Mouse (Mus musculus): ENCODE data around the gene Scaf11.
"Not testable (repeated sequence)": the region's sequence is repeated elsewhere in the genome, so short reads cannot be mapped to it uniquely, and the experiment has no call there.

Scaf11 gene

GRCm38 (mm10) chr15:96465076-96465475, 4.4 kb upstream of the Scaf11 start:
- no peak for DNase-seq (ENCODE audit: low spot score in 2 of 2)

GRCm38 (mm10) chr15:96463821-96464220, 3.2 kb upstream of the Scaf11 start:
- DNase-seq (ENCODE audit: low spot score in 2 of 2) = no peak

GRCm38 (mm10) chr15:96462611-96463010, 2.0 kb upstream of the Scaf11 start:
- DNase-seq (ENCODE audit: low spot score in 2 of 2) = no peak

- no peak for DNase-seq (ENCODE audit: low spot score in 2 of 2)
Observed at GRCm38 (mm10) chr15:96461541-96462512, 1.2 kb upstream of the Scaf11 start.

GRCm38 (mm10) chr15:96460451-96460729, 253 bp downstream of the Scaf11 start:
- no peak for DNase-seq (ENCODE audit: low spot score in 2 of 2)

GRCm38 (mm10) chr15:96459741-96460450, 747 bp downstream of the Scaf11 start:
- peak; percentile 9 to 19 for DNase-seq (ENCODE audit: low spot score in 2 of 2)

- no peak for DNase-seq (ENCODE audit: low spot score in 2 of 2)
Observed at GRCm38 (mm10) chr15:96458273-96458672, 2.4 kb downstream of the Scaf11 start.

GRCm38 (mm10) chr15:96457338-96457664, 3.3 kb downstream of the Scaf11 start:
- no peak for DNase-seq (ENCODE audit: low spot score in 2 of 2)

- DNase-seq (ENCODE audit: low spot score in 2 of 2) = no peak
Observed at GRCm38 (mm10) chr15:96456651-96457337, 3.8 kb downstream of the Scaf11 start.

GRCm38 (mm10) chr15:96455595-96456214, 4.9 kb downstream of the Scaf11 start:
- DNase-seq (ENCODE audit: low spot score in 2 of 2) = no peak

- no peak for DNase-seq (ENCODE audit: low spot score in 2 of 2)
Observed at GRCm38 (mm10) chr15:96453346-96453745, 7.3 kb downstream of the Scaf11 start.

GRCm38 (mm10) chr15:96448656-96449299, 11.9 kb downstream of the Scaf11 start:
- DNase-seq (ENCODE audit: low spot score in 2 of 2) = no peak

- DNase-seq (ENCODE audit: low spot score in 2 of 2) = no peak
Observed at GRCm38 (mm10) chr15:96446785-96447184, 13.9 kb downstream of the Scaf11 start.

- not testable (repeated sequence) for DNase-seq (ENCODE audit: low spot score in 2 of 2)
Observed at GRCm38 (mm10) chr15:96441480-96441879, 19.2 kb downstream of the Scaf11 start.

GRCm38 (mm10) chr15:96434202-96434601, 26.4 kb downstream of the Scaf11 start:
- DNase-seq (ENCODE audit: low spot score in 2 of 2) = no peak

- no peak for DNase-seq (ENCODE audit: low spot score in 2 of 2)
Observed at GRCm38 (mm10) chr15:96419920-96420319, 40.7 kb downstream of the Scaf11 start.

GRCm38 (mm10) chr15:96418161-96418560, 42.5 kb downstream of the Scaf11 start:
- no peak for DNase-seq (ENCODE audit: low spot score in 2 of 2)

GRCm38 (mm10) chr15:96408717-96409121, 51.9 kb downstream of the Scaf11 start:
- peak in 1 of 2 experiments; percentile 7 for DNase-seq (ENCODE audit: low spot score in 2 of 2)

GRCm38 (mm10) chr15:96407151-96407550, 53.5 kb downstream of the Scaf11 start:
- DNase-seq (ENCODE audit: low spot score in 2 of 2) = no peak

- no peak for DNase-seq (ENCODE audit: low spot score in 2 of 2)
Observed at GRCm38 (mm10) chr15:96406253-96406652, 54.4 kb downstream of the Scaf11 start.

GRCm38 (mm10) chr15:96405548-96405947, 55.1 kb downstream of the Scaf11 start:
- no peak for DNase-seq (ENCODE audit: low spot score in 2 of 2)

GRCm38 (mm10) chr15:96398333-96398732, 62.3 kb downstream of the Scaf11 start:
- no peak for DNase-seq (ENCODE audit: low spot score in 2 of 2)

Data from frontal cortex, postnatal 25 days (tissue).